Mouse (Mus musculus) cortical plate, adult 2 months (tissue): ENCODE measurements at regions not wholly inside any gene's neighbourhood (a gene's known extent, or its start where the extent isn't known, plus 50 kb on each side); places are given as distances from the start of the nearest gene placed in this dataset.

Source experiments
- CTCF ChIP-seq: fragments of 200-500 bp; IDR thresholded peaks from 2 replicates; pipeline ENCODE4 v1.5.1; 2011; ENCODE audit warnings: mild to moderate bottlenecking, control low read depth, low read length; ENCODE audit not compliant: insufficient read depth; ENCODE audit errors: extremely low read depth
- POLR2A ChIP-seq: fragments of 200-500 bp; IDR thresholded peaks from 2 replicates; pipeline ENCODE4 v1.6.1; 2011; ENCODE audit warnings: mild to moderate bottlenecking, low read length, control low read depth; ENCODE audit not compliant: insufficient read depth; ENCODE audit errors: extremely low read depth

DNA sequence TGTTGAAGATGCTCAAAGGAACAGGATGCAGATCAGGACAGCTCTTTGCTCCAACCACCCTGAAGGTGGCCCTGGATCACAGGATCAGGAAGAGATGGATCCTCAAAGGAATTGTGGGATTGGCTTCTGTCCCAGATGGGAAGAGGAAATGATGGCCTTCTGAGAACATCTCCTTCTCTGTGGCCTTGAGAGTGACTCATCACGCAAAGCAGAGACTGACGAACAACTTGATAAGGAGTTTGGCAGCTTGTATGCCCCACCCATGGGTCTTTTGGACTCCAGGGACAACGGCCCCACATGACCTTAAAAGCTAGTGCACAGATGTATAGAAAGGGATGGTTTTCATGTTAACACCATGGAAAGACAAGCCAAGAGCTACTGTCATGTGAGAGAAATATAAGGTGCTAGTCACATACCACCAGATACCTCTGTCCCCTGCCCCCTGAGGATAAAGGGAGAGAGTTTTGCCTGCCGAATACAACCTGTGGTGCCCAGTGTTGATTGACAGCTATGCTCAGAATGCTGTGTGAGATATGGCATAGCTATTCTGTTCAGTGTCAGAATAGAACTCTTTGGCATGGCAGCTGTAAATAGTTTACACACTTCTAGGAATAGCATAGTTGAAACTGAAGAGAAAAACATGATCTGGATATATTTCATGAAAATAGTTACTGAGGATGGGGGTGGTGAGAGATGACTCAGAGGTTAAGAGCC is 109.2 kb upstream of the S1pr3 start:
- TF ChIP-seq CTCF = no peak
- no peak for TF ChIP-seq POLR2A
